Mouse (Mus musculus): ENCODE measurements around the gene Aspdh.

Aspdh gene

DNA sequence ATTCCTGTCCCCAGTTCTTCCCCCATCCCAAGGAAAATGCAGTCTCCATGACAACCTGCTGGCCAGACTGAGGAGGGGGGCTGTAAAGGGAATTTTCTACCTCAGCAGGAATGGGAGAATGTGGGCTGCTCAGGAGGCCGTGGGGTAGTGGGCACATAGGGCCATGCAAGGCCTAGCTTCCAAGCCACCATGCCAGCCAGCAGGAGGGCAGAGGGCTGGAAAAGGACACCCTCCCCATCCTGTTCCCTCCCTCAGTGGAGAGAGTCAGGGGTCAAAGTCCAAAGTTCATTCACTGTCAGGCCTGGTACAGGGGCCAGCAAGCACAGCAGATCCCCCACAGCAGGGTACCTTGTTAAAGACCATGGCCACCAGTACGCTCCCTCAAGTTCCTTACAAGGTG, at the start of gene Aspdh:
Gene Aspdh (plus strand): TSS at position 281 of the 400 bp plus-strand sequence.
- DNase-seq (ENCODE audit: low spot score in 2 of 2) = no peak

GRCm38 (mm10) chr7:44427666-44428065, 37.5 kb upstream of the Aspdh start:
- DNase-seq (ENCODE audit: low spot score in 2 of 2) = no peak

- no peak for DNase-seq (ENCODE audit: low spot score in 2 of 2)
Measured at GRCm38 (mm10) chr7:44428171-44428950, 36.8 kb upstream of the Aspdh start.

DNA sequence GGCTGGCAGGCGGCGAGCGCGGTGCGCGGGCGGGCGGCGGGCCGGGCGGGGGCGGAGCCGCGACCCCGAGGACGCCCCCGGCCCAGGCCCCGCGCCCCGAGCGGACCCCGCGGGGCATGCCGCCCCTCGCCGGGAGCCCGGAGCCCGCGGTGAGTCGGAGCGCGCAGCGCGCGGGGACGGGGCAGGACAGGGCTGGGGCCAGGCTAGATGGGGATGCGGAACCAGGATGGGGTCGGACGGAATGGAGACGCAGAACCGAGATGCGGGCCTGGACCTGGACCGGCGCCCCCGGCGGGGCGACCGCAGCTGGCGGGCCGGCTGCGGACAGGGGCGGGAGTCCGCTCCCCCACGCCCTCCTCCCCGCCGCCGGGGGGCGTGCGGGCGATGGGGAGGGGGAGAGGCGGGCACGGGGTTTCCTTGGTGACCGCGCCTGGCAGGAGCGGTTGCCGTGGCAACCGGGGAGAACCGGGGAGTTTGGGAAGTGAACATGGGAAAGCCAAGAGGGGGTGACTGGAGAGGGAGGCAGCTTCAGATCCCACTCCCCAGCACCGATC, 36.1 kb upstream of the Aspdh start, which contains the start of gene Lrrc4b:
Gene Lrrc4b (plus strand): TSS at position 51 of the 554 bp plus-strand sequence.
- DNase-seq (ENCODE audit: low spot score in 2 of 2) = no peak

DNA sequence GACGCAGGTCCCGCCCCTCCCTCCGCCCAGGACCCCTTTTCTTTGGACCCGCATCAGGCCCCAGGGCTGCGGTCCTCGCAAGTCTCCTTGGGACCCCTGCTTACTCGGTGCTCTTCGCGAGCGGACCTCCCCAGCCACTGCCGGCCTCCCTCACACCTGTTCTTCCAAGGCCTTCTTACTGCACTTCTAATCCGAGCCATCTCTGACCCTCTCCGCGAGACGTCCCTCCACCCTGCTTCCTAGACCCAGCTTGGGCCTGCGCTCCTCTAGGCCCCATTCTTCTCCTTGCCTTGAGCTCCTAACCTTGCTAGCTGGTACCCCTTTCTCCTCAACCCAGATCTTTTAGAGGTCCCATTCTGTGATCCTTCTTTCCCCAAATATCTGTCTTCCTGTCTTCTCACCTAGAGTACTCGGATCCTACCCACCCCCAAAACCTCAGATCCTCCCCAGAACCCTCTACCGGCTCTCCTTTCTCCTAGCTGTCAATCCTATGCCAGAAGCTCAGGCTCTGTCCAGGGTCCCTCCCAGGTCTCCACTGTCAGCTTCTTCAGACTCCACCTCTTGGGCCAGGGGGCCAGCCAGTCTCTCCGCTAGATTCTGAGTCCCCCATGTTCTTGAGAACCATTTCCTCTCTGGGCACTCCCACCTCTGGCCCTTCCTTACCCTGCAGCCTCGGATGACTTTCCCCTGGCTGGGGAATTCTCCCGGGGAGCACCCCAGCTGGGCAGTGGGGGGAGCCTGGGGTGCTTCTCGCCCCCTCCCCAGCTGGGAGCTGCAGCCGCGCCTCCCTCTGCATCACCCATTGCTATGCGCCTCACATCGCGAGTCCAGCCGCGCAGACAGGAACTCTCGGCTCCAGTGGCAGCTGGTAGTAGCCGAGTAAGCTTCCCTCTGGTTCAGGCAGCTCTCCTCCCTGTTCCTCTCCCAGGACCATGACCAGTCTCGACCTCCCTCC, 35.4 kb upstream of the Aspdh start:
- DNase-seq (ENCODE audit: low spot score in 2 of 2) = no peak

DNA sequence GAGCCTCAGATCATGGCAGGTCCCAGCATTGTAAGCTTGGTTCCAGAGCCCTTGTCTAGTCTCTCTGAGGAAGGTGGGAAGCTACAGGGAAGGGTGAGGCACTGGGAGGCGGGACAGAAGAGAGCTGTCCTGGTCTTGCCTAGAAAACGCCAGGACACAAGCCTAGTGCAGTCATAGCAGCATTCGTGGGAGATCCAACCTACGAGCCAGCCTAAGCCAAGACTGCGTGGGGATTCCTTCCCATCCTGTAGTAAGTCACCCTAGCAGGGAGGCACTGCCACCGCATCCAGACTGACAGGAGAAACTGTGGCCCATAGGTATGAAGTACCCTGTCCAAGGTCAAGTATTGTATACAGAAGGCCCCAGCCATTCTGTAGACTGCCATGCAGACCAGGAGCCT, 32.6 kb upstream of the Aspdh start:
- DNase-seq (ENCODE audit: low spot score in 2 of 2) = no peak

- DNase-seq (ENCODE audit: low spot score in 2 of 2) = no peak
Measured at GRCm38 (mm10) chr7:44433371-44433770, 31.8 kb upstream of the Aspdh start.

- DNase-seq (ENCODE audit: low spot score in 2 of 2) = no peak
Measured at GRCm38 (mm10) chr7:44434089-44434488, 31.1 kb upstream of the Aspdh start.

- no peak for DNase-seq (ENCODE audit: low spot score in 2 of 2)
Measured at GRCm38 (mm10) chr7:44435796-44436195, 29.4 kb upstream of the Aspdh start.

GRCm38 (mm10) chr7:44436267-44436666, 28.9 kb upstream of the Aspdh start:
- no peak for DNase-seq (ENCODE audit: low spot score in 2 of 2)

DNA sequence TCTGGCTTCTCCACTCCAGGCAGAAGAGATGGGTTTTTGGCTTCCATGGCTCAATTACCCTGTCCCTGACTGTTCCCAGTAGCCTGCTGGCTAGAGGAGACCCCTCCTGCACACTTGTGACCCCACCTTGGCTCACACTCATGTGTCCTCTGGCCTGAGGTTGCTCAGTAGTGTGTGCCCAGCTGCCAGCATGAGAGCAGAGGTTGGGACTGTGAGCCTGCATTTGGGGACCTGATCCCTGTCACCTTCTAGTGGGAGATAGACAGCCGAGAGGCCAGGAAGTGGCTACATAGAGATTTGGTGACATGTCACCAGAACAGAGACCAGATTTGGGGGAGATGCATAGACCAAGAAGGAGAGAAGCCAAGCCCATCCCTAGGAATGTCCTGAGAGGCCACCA, 28.0 kb upstream of the Aspdh start:
- no peak for DNase-seq (ENCODE audit: low spot score in 2 of 2)

GRCm38 (mm10) chr7:44437933-44438332, 27.3 kb upstream of the Aspdh start:
- DNase-seq (ENCODE audit: low spot score in 2 of 2) = no peak

DNA sequence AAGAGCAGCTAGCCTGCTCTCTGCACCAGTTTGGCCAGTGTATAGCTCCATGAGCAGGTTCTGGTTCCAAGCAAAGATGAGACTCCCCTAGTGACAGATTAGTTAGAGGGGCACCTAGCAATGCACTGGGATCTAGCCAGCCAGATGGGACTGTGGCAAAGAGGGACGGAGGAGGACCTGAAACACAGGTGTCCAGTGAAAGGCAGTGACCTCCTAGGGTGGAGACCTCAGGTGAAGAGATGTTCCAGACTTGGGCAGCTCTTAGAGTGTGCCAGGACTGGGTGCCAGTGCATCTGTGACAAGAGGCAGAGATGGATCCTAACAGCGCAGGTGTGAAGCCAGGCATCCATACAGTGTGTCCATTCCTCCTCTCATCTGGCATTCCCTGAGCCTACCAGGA, 25.5 kb upstream of the Aspdh start:
- DNase-seq (ENCODE audit: low spot score in 2 of 2) = no peak

- DNase-seq (ENCODE audit: low spot score in 2 of 2) = no peak
Measured at GRCm38 (mm10) chr7:44440479-44440878, 24.7 kb upstream of the Aspdh start.

GRCm38 (mm10) chr7:44441180-44441579, 24.0 kb upstream of the Aspdh start:
- DNase-seq (ENCODE audit: low spot score in 2 of 2) = no peak

GRCm38 (mm10) chr7:44441648-44442109, 23.5 kb upstream of the Aspdh start:
- DNase-seq (ENCODE audit: low spot score in 2 of 2) = no peak

DNA sequence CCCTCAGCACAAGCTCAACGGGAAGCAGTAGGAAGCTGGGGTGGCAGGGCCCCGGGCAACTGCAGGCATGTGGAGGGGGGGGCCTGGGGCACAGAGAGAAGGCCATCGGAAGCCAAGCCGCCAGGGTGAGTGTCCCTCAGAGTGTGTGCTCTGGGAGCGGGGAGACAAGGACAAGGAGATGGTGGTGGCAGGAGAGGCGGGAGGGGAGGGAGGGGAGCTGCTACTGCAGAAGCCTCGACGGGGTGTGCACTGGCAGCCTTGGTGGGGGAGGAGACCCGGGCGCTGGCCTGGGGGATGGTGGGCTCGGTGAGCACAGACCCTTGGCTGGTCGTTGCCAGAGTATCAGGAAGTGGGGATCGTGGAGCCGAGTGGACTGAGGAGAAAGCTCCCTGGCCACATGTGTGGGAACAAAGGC, 22.8 kb upstream of the Aspdh start:
- no peak for DNase-seq (ENCODE audit: low spot score in 2 of 2)

- DNase-seq (ENCODE audit: low spot score in 2 of 2) = no peak
Measured at GRCm38 (mm10) chr7:44443268-44444173, 21.7 kb upstream of the Aspdh start.

- no peak for DNase-seq (ENCODE audit: low spot score in 2 of 2)
Measured at GRCm38 (mm10) chr7:44444886-44445527, 20.2 kb upstream of the Aspdh start.

DNA sequence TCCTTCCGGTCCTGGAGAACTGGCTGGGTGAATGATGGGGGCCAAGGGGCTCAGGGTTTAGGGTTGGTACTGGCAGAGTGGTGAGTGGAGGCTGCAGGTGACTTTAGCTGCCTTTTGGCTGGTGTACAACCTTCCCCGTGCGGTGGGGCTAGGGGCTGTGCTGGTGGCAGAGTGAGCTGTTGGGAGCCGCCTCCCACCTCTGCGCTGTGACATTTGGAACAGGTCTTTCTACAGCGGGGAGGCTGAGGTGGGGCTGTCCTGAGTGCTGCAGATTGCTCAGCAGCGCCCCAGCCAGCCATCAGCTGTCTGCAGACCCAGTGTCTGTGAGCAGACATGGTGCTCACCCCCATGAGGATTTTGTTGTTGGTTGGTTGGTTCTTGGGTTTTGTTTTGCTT, 19.7 kb upstream of the Aspdh start:
- DNase-seq (ENCODE audit: low spot score in 2 of 2) = no peak

Data from urinary bladder, postnatal 4 days (tissue).